Mouse (Mus musculus): Measurements from ENCODE around the gene Bin2.

DNA sequence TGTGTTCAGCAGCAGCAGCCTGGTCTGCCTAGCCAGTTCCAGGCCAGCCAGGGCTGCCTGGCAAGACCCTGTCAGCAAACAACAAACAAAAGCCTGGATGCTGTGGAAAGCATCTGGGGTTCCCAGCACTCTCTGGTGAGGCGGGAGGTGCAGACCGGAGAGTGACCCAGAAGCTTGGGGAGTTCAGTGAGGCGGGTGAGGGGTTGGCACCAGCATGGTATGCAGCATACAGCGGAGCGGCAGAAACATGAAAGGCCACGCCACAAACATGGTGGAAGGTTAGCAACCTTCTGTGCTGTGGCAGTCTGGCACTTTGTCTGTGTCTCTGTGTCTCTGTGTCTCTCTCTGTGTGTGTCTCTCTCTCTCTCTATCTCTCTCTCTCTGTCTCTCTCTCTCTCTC, 17.1 kb upstream of the Bin2 start:
- TF ChIP-seq ZC3H11A (IDR thresholded peaks at IDR 0.05; ENCODE audit: borderline replicate concordance, low read depth, low read length) (no peak), MAFK (IDR thresholded peaks at IDR 0.05; ENCODE audit: insufficient read depth, low read depth, low read length) (no peak), CHD2 (IDR thresholded peaks at IDR 0.05; ENCODE audit: low read depth, low read length) (no peak), HCFC1 (IDR thresholded peaks at IDR 0.05; ENCODE audit: borderline replicate concordance, insufficient read depth, low read length) (no peak)

All from ES-E14 (cell line).